Mouse (Mus musculus): ENCODE measurements around the gene Gm49361.

The Gm49361 gene

GRCm38 (mm10) chr14:57736141-57736540 is 9.8 kb downstream of the Gm49361 start:
- in situ Hi-C loops (cut with MboI; ENCODE audit: low pct_unique_long_range_greater_than_20kb in 1 of 2, low sequenced_read_pairs in 2 of 2, unreplicated experiment in 1 of 2): no loop called here

GRCm38 (mm10) chr14:57732668-57733293 is 13.1 kb downstream of the Gm49361 start:
- in situ Hi-C loops (cut with MboI; ENCODE audit: low pct_unique_long_range_greater_than_20kb in 1 of 2, low sequenced_read_pairs in 2 of 2, unreplicated experiment in 1 of 2): no loop called here

- in situ Hi-C loops (cut with MboI; ENCODE audit: low pct_unique_long_range_greater_than_20kb in 1 of 2, low sequenced_read_pairs in 2 of 2, unreplicated experiment in 1 of 2): no loop called here
Observed at GRCm38 (mm10) chr14:57730527-57730926, 15.4 kb downstream of the Gm49361 start.

GRCm38 (mm10) chr14:57729975-57730499 is 15.9 kb downstream of the Gm49361 start:
- in situ Hi-C loops (cut with MboI; ENCODE audit: low pct_unique_long_range_greater_than_20kb in 1 of 2, low sequenced_read_pairs in 2 of 2, unreplicated experiment in 1 of 2): no loop called here

- in situ Hi-C loops (cut with MboI; ENCODE audit: low pct_unique_long_range_greater_than_20kb in 1 of 2, low sequenced_read_pairs in 2 of 2, unreplicated experiment in 1 of 2): no loop called here
Observed at GRCm38 (mm10) chr14:57729364-57729763, 16.5 kb downstream of the Gm49361 start.

GRCm38 (mm10) chr14:57726172-57726571 is 19.7 kb downstream of the Gm49361 start:
- in situ Hi-C loops (cut with MboI; ENCODE audit: low pct_unique_long_range_greater_than_20kb in 1 of 2, low sequenced_read_pairs in 2 of 2, unreplicated experiment in 1 of 2): no loop called here

GRCm38 (mm10) chr14:57724473-57724872 is 21.4 kb downstream of the Gm49361 start:
- in situ Hi-C loops (cut with MboI; ENCODE audit: low pct_unique_long_range_greater_than_20kb in 1 of 2, low sequenced_read_pairs in 2 of 2, unreplicated experiment in 1 of 2): no loop called here

GRCm38 (mm10) chr14:57718245-57718644 is 27.7 kb downstream of the Gm49361 start:
- in situ Hi-C loops (cut with MboI; ENCODE audit: low pct_unique_long_range_greater_than_20kb in 1 of 2, low sequenced_read_pairs in 2 of 2, unreplicated experiment in 1 of 2): no loop called here

- in situ Hi-C loops (cut with MboI; ENCODE audit: low pct_unique_long_range_greater_than_20kb in 1 of 2, low sequenced_read_pairs in 2 of 2, unreplicated experiment in 1 of 2): no loop called here
Observed at GRCm38 (mm10) chr14:57716601-57717245, 29.2 kb downstream of the Gm49361 start.

GRCm38 (mm10) chr14:57712884-57713283 is 33.0 kb downstream of the Gm49361 start:
- in situ Hi-C loops (cut with MboI; ENCODE audit: low pct_unique_long_range_greater_than_20kb in 1 of 2, low sequenced_read_pairs in 2 of 2, unreplicated experiment in 1 of 2): no loop called here

- in situ Hi-C loops (cut with MboI; ENCODE audit: low pct_unique_long_range_greater_than_20kb in 1 of 2, low sequenced_read_pairs in 2 of 2, unreplicated experiment in 1 of 2): no loop called here
Observed at GRCm38 (mm10) chr14:57711059-57711458, 34.8 kb downstream of the Gm49361 start.

GRCm38 (mm10) chr14:57709171-57709570 is 36.7 kb downstream of the Gm49361 start:
- in situ Hi-C loops (cut with MboI; ENCODE audit: low pct_unique_long_range_greater_than_20kb in 1 of 2, low sequenced_read_pairs in 2 of 2, unreplicated experiment in 1 of 2): no loop called here

GRCm38 (mm10) chr14:57708580-57708979 is 37.3 kb downstream of the Gm49361 start:
- in situ Hi-C loops (cut with MboI; ENCODE audit: low pct_unique_long_range_greater_than_20kb in 1 of 2, low sequenced_read_pairs in 2 of 2, unreplicated experiment in 1 of 2): no loop called here

GRCm38 (mm10) chr14:57707100-57707893 is 38.6 kb downstream of the Gm49361 start:
- in situ Hi-C loops (cut with MboI; ENCODE audit: low pct_unique_long_range_greater_than_20kb in 1 of 2, low sequenced_read_pairs in 2 of 2, unreplicated experiment in 1 of 2): no loop called here

- in situ Hi-C loops (cut with MboI; ENCODE audit: low pct_unique_long_range_greater_than_20kb in 1 of 2, low sequenced_read_pairs in 2 of 2, unreplicated experiment in 1 of 2): no loop called here
Observed at GRCm38 (mm10) chr14:57706760-57707099, 39.2 kb downstream of the Gm49361 start.

- in situ Hi-C loops (cut with MboI; ENCODE audit: low pct_unique_long_range_greater_than_20kb in 1 of 2, low sequenced_read_pairs in 2 of 2, unreplicated experiment in 1 of 2): no loop called here
Observed at GRCm38 (mm10) chr14:57705759-57706158, 40.1 kb downstream of the Gm49361 start.

- in situ Hi-C loops (cut with MboI; ENCODE audit: low pct_unique_long_range_greater_than_20kb in 1 of 2, low sequenced_read_pairs in 2 of 2, unreplicated experiment in 1 of 2): no loop called here
Observed at GRCm38 (mm10) chr14:57705075-57705474, 40.8 kb downstream of the Gm49361 start.

- in situ Hi-C loops (cut with MboI; ENCODE audit: low pct_unique_long_range_greater_than_20kb in 1 of 2, low sequenced_read_pairs in 2 of 2, unreplicated experiment in 1 of 2): no loop called here
Observed at GRCm38 (mm10) chr14:57701915-57702477, 43.9 kb downstream of the Gm49361 start.

- in situ Hi-C loops (cut with MboI; ENCODE audit: low pct_unique_long_range_greater_than_20kb in 1 of 2, low sequenced_read_pairs in 2 of 2, unreplicated experiment in 1 of 2): loop anchor here in 1 of 2 experiments (25.0 kb wide), 1 partner anchor 213 kb away; no protein-coding TSS in a partner anchor
Observed at GRCm38 (mm10) chr14:57699461-57699970, 46.4 kb downstream of the Gm49361 start.

Data from mouse embryonic stem cell (cell line).